Mouse (Mus musculus) layer of hippocampus, adult 6 months (tissue): ENCODE measurements around the gene Foxj3. TPM values are rescaled to one million over a fixed set of nuclear protein-coding genes. Genes with fewer than 3 reads are reported as not detected.

Experiments used
- long read RNA-seq, 2 experiments: library from polyadenylated mRNA; unstranded; transcript quantifications; one replicate each; pipeline ENCODE4 v2.0.0; 2019 to 2020
- polyA plus RNA-seq: library from polyadenylated mRNA; unstranded; fragments of <200 nt; fragmentation: Nextera tagmentation; gene quantifications from 2 replicates; pipeline ENCODE4 v1.2.3, GENCODE M21; 2021

Gene Foxj3
- 27.3 and 32.5 TPM in 2 replicates for polyA plus RNA-seq
- long read RNA-seq, experiment 1, full-length matches to known transcripts = 7 of 30 reads
- long read RNA-seq, experiment 1, partial matches to known transcripts = 4 of 30 reads
- long read RNA-seq, experiment 1, other reads (novel, unspliced or antisense) = 19 of 30 reads
- long read RNA-seq, experiment 2, full-length matches to known transcripts = 92 of 119 reads
- long read RNA-seq, experiment 2, partial matches to known transcripts = 15 of 119 reads
- long read RNA-seq, experiment 2, other reads (novel, unspliced or antisense) = 12 of 119 reads

GRCm38 (mm10) chr4:119536615-119537014, at the start of gene Foxj3:
Gene Foxj3, plus strand, starts transcription at chr4:119537004.

GRCm38 (mm10) chr4:119492291-119492932, 44.4 kb upstream of the Foxj3 start, which contains the start of gene Rimkla:
Gene Rimkla, minus strand, starts transcription at chr4:119492628.

GRCm38 (mm10) chr4:119539031-119539824, 2.4 kb downstream of the Foxj3 start, which contains the start of gene Frg2f1:
Gene Frg2f1, minus strand, starts transcription at chr4:119539529.

GRCm38 (mm10) chr4:119637176-119637845, 100.5 kb downstream of the Foxj3 start, which contains the start of gene Guca2a:
Gene Guca2a, plus strand, starts transcription at chr4:119637704.

GRCm38 (mm10) chr4:119658731-119659130, 121.9 kb downstream of the Foxj3 start, which contains the start of gene Guca2b:
Gene Guca2b, minus strand, starts transcription at chr4:119658954.

Other genes starting within 250 kb of the Foxj3 start
- 74.6 and 93.9 TPM in 2 replicates for gene Ybx1, start 242.4 kb upstream of the Foxj3 start, polyA plus RNA-seq
- 30.2 and 32.6 TPM in 2 replicates for gene Ppih, start 216.5 kb upstream of the Foxj3 start, polyA plus RNA-seq
- 12.6 and 14.4 TPM in 2 replicates for gene Ccdc30, start 121.5 kb upstream of the Foxj3 start, polyA plus RNA-seq
- 15.0 and 19.0 TPM in 2 replicates for gene Ppcs, start 114.6 kb upstream of the Foxj3 start, polyA plus RNA-seq
- gene Zmynd12, start 114.2 kb upstream of the Foxj3 start, polyA plus RNA-seq = 0.40 and 0.59 TPM in 2 replicates
- 7.2 and 7.9 TPM in 2 replicates for gene Rimkla, start 44.4 kb upstream of the Foxj3 start, polyA plus RNA-seq
- gene Frg2f1, start 2.5 kb downstream of the Foxj3 start, polyA plus RNA-seq = 5.4 and 6.6 TPM in 2 replicates
- not detected in 2 replicates for gene Guca2a, start 100.7 kb downstream of the Foxj3 start, polyA plus RNA-seq
- not detected in 2 replicates for gene Guca2b, start 122.0 kb downstream of the Foxj3 start, polyA plus RNA-seq
- 27.7 and 37.0 TPM in 2 replicates for gene Hivep3, start 196.8 kb downstream of the Foxj3 start, polyA plus RNA-seq